Mouse (Mus musculus) fat pad, adult 2 months (tissue): ENCODE results near the gene Klk5.

ENCODE experiments used
- DNase-seq: peaks from one replicate; pipeline ENCODE4 v3.0.0-alpha.2; 2011; ENCODE audit warnings: low read depth, low spot score; ENCODE audit errors: extremely low read depth

Gene Klk5

DNA sequence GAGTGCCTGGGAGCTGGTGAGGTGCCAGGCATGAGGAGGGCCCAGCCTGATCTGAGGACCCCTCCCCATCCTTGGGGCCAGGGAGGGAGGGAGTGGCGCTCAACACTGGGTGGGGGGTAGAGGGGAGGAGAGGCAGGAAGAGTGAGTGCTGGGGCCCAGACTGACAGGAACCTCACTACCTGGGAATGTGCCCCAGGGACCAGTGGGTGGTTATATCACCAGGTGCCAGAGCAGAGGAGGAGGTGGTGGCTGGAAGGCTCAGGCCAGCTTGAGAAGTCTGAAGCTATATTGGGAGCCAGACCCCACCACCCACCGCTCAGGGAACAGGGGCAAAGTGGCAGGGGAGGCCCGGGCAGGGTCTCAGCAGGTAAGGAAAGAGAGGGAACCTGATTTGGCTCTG lies at the start of gene Klk5:
Klk5 (plus strand) TSS at position 271 of the 400 bp plus-strand sequence.
- DNase-seq = no peak

DNA sequence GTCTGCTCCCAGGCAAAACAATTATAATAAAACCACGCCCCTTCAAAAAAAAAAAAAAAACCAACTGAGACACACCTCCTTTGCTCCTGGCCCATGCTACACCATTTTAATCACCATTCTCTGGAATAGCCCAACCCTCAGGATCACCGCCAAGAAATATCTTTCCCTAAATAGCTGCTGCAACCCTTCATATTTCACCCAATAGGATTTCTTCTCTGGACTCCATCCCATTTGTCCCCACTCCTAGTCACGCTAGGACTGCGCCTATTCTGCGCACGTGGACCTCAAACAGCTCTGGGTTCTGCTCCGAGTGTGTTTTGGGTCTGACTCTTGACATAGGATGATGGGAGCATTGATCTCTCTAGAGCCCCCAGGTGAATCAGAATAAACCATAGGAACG lies 45.4 kb upstream of the Klk5 start:
- DNase-seq = no peak

DNA sequence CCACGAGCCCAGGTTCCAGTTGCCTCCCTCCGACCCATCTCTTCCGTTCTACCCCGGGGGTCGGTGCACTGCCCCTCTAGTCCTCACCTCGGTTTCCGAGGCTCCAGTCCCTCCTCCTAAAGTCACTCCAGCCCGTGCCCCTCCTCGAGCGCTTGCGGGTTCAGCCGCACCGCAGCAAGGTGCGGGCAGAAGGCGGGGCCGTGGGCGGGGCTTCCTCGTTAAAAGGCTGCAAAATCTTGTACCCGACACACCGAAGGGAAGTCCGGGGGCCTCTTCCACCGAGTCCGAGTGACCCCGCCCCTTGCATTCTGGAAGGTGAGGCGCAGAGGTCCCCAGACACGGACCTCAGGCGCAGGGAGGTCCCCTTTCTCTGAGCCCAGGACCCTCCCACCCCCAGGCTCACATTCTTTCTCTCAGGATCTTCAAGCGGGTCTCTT lies 44.4 kb upstream of the Klk5 start, which contains the start of gene Klk8:
Klk8 (plus strand) TSS at position 245 of the 437 bp plus-strand sequence.
- DNase-seq = no peak

DNA sequence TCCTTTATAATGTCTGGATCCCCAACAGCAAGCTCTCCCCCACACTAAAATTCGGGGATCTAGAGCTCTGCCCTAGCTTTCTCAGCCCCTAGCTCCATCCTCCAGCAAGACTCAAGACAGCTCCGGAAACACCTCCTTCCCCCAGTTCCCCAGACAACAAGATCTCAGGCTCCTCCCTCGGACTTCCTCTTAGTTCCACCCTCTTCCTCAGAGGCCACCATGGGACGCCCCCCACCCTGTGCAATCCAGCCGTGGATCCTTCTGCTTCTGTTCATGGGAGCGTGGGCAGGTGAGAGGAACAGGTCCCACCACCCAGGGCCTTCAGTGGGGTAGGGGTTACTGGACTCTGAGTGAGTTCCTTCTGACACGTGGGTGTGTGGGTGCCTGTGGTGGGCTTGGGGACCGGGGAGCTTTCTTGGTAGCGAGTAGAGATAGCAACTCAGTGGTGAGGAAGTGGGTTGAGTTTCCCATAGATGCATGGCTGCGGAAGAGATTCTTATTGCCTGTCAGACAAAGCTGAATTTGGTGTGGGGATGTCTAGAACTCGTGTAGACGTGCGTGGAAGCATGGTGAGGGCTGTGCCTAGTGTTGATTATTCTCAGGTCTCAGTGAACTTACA lies 43.8 kb upstream of the Klk5 start:
- no peak for DNase-seq

DNA sequence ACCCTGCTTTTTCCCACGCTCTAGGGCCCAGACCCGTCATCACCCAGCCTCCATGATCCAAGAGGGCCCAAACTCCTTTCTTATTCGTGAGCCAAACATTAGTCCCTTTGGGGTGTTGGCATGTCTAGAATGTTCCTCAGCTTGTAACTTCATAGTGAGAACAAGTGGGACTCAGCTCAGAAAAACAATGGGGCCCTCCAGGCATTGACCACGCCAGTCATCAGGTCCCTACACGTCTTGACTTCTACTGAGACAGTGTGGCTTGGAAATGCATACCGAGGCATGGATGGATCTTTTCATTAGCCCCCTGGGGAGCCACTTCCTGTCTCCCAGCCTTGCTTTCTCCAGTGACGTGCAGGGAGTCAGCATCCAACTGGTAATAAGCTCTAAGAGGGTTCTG lies 41.9 kb upstream of the Klk5 start:
- no peak for DNase-seq

DNA sequence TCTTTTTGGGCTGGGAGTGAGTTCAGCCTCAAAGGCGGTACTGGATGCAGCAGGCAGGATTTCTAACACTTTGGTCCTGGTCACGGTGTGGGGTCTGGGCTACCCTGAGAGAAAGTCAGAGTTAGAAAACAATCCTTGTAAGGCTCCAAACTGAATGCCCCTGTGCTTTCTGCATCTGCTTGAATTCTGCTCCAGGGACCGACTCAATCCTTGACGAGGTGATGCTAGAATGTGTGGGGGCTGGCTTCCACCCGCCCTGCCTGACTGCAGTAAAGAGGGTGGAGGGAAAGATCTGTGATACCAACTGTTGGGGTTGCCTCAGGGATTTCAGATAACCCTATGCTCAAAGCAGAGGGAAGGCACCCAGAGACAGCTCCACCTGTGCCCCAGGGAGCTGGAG lies 30.8 kb upstream of the Klk5 start, which contains the start of gene Klk7:
Klk7 (plus strand) TSS at position 301 of the 400 bp plus-strand sequence.
- no peak for DNase-seq

DNA sequence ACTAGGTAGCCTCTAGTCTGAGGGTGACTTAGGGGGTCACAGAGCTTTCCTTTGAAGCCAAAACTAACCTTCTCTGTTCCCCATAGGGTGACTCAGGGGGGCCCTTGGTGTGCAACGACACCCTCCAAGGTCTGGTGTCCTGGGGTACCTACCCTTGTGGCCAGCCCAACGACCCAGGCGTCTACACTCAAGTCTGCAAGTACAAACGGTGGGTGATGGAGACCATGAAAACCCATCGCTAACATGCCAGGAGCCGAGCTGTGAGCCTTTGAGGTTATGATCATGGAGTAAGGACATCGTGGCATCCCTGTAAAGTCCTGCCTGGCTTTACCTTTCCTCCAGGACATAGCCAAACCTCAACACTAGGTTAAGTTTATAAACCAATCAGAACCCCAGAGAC lies 26.6 kb upstream of the Klk5 start:
- DNase-seq = no peak

DNA sequence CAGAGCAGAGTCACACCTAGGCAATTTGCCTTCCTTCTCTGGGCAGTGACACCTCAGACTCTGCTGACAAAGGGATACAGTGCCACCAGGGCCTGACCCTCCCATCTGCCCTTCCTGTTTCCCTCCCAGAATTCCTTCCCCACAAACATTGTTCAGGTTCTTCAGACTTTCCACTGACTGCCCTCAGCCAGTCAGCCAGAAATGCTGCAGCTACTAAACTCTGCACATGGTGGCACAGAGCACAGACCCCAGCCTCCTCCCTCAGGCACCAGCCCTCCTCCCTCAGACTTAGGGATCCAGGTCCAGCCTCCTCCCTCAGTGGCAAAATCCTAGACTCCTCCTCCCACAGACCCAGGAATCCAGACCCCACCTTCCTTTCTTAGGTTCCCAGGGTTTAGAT lies 25.0 kb upstream of the Klk5 start:
- DNase-seq = no peak

DNA sequence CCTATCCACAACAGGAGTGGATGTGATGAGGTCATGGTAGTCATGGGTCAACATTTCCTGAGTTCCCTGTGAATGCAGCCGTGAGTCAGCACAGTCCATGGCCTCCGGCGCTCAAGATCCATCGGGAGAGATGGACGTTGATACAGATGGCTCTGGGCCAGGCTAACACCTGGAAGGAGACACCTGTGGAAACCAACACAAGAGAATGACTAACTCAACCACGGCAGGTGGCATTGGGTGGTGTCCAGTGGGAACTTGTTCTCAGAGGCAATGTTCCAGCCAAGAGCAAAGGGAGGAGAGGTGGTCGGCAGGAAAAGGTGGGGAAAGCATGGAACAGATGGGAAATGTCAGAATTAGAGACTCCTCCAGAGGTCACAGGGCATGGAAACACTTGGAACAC lies 20.2 kb upstream of the Klk5 start:
- no peak for DNase-seq

DNA sequence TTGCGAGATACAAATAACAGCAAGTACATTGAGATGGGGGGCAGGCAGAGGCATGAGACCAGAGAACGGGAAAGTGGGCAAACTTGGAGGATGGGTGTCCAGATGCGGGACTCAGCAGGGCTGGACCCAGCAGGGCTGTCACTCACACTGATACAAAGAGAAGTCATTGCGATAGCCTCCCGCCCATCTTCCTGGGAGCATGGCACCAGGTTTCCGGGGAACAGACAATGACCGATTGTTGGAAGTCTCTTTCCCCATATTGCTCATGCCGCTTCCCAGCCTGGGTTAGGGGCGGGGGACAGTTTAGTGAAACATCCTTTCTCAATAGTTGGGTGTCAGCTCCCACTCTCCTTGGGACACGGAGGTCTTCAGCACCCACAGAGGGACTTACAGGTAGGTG lies 17.6 kb upstream of the Klk5 start, which contains the start of gene Klk6:
Klk6 (plus strand) TSS at position 301 of the 400 bp plus-strand sequence.
- DNase-seq = no peak

DNA sequence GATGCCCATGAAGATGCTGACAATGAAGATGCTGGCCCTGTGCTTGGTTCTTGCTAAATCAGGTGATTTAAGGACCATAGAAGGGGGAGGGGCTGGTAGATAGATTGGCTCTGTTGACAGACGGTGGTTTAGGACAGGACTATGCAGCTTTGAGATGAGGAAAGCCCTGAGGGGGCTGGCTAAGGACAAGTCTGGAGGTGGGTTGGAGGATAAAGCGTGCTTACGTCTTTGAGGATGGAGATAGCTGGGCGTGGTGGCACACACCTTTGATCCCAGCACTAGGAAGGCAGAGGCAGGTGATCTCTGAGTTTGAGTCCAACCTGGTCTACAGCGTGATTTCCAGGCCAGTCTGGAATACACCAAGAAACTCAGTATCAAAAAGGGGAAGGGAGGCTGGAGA lies 15.7 kb upstream of the Klk5 start:
- DNase-seq = no peak

DNA sequence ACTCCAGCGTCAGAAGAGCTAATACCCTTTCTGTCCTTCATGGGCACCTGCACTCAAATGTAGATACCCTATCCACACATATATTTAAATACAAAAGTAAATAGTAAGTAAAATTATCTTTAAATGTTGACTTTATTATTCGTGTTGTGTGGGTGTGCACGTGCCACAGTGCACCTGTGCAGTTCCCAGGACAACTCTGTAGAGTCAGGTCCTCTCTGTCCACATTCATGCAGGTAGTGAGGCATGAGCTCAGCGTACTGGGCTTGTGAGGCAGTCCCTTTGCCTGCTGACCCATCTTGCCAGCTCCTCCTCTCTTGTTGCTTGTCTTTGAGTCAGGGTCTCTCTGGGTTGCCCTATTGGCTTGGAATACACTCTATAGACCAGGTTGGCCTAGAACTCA lies 14.1 kb upstream of the Klk5 start:
- DNase-seq = no peak

DNA sequence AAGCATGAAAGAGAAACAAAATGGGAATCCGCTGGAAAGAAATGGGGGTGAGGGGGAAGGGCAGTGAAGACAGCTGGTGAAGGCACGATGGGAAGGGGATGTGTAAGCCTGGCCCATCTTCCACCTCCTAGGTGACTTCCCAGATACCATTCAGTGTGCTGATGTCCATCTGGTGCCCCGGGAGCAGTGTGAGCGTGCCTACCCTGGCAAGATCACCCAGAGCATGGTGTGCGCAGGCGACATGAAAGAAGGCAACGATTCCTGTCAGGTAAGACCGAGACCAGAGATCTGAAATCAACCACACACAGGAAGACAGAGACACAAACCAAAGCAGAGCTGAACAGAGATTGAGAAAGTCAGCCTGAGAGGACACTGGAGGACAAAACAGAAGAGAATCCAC lies 12.8 kb upstream of the Klk5 start:
- DNase-seq = no peak

DNA sequence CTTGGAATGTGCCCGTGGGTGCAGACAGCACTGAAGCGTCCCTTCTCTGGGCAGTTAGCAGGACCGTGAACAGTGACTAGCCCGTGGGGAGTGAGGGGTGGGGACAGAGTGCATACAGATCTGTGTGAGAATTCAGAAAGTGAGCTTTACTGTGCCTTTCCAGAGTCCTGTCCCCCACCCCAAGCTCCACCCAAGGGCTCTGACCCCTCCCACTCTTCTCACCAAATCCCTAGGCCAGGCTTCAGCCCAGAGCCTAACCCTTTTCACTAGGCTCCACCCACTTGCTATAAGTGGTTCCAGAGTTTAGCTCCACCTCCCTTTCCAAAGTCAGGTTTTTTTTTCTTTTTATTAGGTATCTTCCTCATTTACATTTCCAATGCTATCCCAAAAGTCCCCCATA lies 2.0 kb downstream of the Klk5 start:
- no peak for DNase-seq

DNA sequence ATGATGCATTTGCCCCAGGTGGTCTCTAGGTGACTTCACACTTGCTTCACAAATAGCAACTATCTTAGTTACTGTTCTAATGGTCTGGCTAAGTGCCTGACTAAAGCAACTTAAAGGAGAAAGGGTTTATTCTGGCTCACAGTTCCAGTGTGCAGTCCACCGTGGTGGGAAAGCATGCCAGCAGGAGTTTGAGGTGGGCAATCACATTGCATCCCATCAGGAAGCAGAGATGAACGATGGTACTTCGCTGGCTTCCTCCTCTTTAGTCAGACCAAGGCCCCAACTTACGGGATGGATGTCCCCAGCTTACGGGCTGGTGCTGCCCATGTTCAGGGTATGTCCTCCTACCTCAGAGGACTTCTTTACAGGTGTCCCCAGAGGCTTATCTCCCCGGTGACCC lies 9.8 kb downstream of the Klk5 start:
- DNase-seq = no peak

DNA sequence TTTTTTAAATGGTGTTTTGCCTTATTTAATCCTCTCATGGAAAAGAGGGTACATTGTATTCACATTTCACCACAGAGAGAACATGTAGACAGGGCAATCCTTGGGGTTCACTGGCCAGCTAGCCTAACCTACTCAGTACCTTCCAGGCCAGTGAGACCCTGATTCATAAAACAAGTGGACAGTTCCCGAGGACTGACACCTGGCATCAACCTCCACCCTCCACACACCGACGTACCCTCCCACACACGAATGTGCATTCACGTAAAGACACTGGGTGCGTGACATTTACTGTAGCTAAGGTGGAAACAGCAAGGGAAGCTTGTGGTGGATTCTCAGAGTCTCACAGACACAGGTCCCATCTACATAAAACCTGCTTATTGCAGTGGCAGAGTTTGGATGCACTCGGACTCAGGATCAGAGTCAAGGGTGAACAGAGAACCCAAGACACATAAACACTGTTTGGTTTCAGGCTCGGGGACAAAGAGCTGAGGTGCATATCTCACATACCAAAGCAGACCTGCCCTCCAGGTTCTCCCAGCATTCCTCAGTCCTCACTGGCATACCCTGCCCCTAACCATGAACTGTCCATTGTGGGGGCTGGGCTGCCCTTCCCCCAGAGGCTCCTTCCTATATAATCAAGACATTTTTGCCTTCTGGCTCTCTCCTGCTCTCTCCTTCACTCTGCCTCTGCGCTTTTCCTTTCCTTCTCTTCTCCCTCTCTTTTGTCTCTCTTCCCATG lies 13.0 kb downstream of the Klk5 start:
- DNase-seq = no peak

DNA sequence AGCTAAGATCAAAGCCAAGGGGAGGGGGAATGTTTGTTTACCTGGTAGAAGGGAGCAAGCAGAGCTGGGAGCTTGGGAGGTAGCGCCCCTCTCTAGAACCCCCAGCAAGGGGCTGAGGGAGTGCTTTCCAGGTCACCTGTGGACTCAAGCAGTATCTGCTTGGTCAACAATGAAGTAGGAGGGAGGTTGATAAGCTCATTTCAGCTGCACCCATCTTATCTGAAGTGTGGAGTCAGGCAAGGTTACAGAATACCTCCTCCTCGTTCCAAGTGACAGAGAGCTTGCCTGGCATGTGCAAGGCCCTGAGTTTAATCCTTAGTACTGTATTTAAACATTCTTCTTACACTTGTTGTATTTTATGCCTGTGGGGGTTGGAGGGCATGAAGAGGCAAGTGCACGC lies 13.9 kb downstream of the Klk5 start:
- no peak for DNase-seq

DNA sequence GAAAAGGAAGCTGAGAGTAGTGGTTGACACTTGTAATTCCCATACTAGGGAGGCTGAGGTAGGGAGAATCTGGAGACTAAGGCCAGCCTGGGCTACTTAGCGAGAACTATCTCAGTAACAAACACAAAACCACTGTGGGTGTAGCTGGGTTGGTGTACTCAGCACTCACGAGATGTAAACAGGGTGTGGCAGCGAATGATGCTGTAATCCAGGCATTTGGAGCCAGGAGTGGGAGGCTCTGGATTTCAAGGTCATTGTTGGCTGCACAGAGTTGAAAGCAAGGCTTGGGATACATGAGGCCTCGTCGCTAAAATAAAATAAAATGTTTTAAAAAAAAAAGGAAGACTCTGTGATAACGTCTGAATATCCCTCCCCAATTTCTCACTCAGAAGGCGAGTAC lies 14.5 kb downstream of the Klk5 start:
- no peak for DNase-seq

DNA sequence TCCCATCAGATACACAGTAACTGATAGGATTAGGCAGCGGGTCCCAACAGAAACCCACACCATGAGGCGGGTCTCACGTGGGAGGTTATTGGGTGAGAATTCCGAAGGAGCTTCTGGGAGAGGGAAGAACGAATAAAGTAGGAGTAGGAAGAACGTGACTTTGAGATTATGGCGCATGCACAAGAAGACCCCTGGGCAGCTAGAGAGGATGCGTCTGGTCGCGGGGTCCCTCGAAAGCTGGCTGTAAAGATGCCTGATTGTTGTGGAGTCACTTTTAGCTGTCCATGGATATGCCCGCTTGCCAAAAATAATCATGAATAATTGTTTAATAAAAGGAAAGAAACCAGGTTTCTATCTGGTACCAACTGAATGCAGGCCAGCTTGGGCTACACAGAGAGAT lies 15.7 kb downstream of the Klk5 start:
- no peak for DNase-seq

DNA sequence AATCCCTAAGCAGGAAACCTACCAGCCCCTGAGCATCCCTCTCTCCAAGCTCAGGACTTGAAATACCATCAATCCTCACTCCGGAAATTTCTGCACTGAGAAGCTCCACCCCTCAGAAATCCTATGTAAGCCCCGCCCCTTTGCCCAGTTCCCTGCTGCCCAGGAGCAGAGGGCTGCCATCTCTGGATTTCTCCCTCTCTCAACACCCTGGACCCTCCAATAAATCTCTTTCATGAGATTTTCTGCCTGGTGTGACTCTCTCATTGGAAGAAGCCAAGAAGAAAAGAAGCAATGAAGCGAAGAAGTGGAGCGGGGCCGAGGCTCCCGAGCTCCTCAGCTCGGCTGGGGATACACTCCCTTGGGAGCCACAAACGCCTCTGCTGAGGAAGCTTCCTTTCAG lies 18.6 kb downstream of the Klk5 start:
- DNase-seq = no peak

DNA sequence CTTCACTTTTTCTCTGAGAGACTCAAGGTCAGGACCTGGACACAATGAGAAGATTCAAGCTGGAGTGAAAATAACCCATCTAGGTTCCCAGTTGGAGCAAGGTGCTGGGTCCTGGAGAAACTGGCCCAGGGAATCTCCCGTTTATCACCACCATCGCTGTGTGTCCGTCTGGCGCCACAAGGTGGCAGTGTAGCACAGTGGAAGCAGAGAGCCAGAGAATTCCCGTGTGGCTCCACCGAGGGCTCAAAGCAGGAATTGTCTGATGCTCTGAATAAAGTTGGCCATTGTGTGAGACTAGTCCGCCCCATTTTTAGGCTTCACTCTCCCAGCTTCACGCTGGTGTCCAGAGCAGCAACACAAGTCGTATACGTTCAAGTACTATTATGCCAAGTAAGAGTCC lies 31.5 kb downstream of the Klk5 start:
- DNase-seq = no peak

DNA sequence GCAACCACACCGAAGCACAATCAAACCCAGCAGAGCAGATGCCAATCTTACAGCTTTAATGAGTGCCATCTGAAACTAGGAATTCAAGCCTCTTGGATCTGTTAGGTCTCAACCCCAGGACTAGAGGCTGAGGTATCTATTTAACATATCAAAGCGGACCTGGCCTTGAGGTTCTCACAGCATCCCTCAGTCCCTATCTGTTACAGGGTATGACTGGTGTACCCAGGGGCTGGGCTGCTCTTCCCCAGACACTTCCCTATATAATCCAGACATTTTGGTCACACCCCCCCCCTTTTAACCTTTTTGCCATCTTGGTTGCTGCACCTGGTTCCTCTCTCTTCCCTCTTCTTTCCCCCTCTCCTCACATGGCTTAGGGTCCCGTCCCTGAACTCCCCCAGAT lies 31.9 kb downstream of the Klk5 start:
- no peak for DNase-seq
